Mouse (Mus musculus): ENCODE results near the gene Acvr1. TPM values are rescaled to one million over a fixed set of nuclear protein-coding genes. Genes with fewer than 3 reads are reported as not detected.
A peak's percentile ranks its signal among the peaks of the same experiment; 100 is the strongest.

The Acvr1 gene
- polyA plus RNA-seq, 1 experiment from 2014 or later, result 9.2 TPM

- Histone ChIP-seq H3K4me1 (peaks cover 30% of the 10 kb centered on the region), H3K4me3 (replicated peaks) (no peak overlapping the region), H3K4me2 (replicated peaks) (no peak overlapping the region), H3K9me3 (replicated peaks) (no peaks in the 10 kb centered on the region), H3K27me3 (no peaks in the 10 kb centered on the region), H3K27ac (replicated peaks) (no peak overlapping the region), H3K9ac (no peak overlapping the region), H3K36me3 (no peaks in the 10 kb centered on the region)
- no peak for ATAC-seq (ENCODE audit: insufficient number of reproducible peaks, low FRiP score, low TSS enrichment, low read depth)
- 92% methylated on average over 1 of the region's 1 CpGs for WGBS
Measured at GRCm38 (mm10) chr2:58590055-58590454, 23.1 kb upstream of the Acvr1 start.

- Histone ChIP-seq H3K4me2 (replicated peaks) (no peak overlapping the region), H3K36me3 (no peaks in the 10 kb centered on the region), H3K27ac (replicated peaks) (no peak overlapping the region), H3K27me3 (no peaks in the 10 kb centered on the region), H3K4me3 (replicated peaks) (no peak overlapping the region), H3K9ac (no peak overlapping the region), H3K4me1 (peaks cover 31% of the 10 kb centered on the region), H3K9me3 (replicated peaks) (no peaks in the 10 kb centered on the region)
- peak; percentile 36; the same call in 1 of the 2 replicates for ATAC-seq (ENCODE audit: insufficient number of reproducible peaks, low FRiP score, low TSS enrichment, low read depth)
- WGBS, result 47% methylated on average over 4 of the region's 4 CpGs
Measured at GRCm38 (mm10) chr2:58589637-58590036, 22.7 kb upstream of the Acvr1 start.

- peak overlapping the region; percentile 19; the same call in 1 of the 2 replicates for H3K4me2 ChIP-seq (replicated peaks)
- no peaks in the 10 kb centered on the region for H3K9me3 ChIP-seq (replicated peaks)
- H3K9ac ChIP-seq, result no peak overlapping the region
- no peak overlapping the region for H3K4me3 ChIP-seq (replicated peaks)
- H3K27ac ChIP-seq (replicated peaks), result peak overlapping the region; percentile 58
- no peaks in the 10 kb centered on the region for H3K36me3 ChIP-seq
- H3K27me3 ChIP-seq, result no peaks in the 10 kb centered on the region
- WGBS, result 31% methylated on average over 10 of the region's 10 CpGs
- ATAC-seq (ENCODE audit: insufficient number of reproducible peaks, low FRiP score, low TSS enrichment, low read depth), result 0 out of 2 replicates have a peak, but pooled peaks have one; percentile 20
- H3K4me1 ChIP-seq, result peaks cover 38% of the 10 kb centered on the region
Measured at GRCm38 (mm10) chr2:58586311-58586710, 19.4 kb upstream of the Acvr1 start.

- H3K4me2 ChIP-seq (replicated peaks), result no peak overlapping the region
- H3K4me1 ChIP-seq, result peaks cover under 1% of the 10 kb centered on the region; the same call in 1 of the 2 replicates
- 80% methylated on average over 2 of the region's 2 CpGs for WGBS
- no peak overlapping the region for H3K4me3 ChIP-seq (replicated peaks)
- ATAC-seq (ENCODE audit: insufficient number of reproducible peaks, low FRiP score, low TSS enrichment, low read depth), result no peak
- H3K9ac ChIP-seq, result no peak overlapping the region
- H3K9me3 ChIP-seq (replicated peaks), result no peaks in the 10 kb centered on the region
- no peaks in the 10 kb centered on the region for H3K27me3 ChIP-seq
- no peaks in the 10 kb centered on the region for H3K36me3 ChIP-seq
- H3K27ac ChIP-seq (replicated peaks), result no peak overlapping the region
Measured at GRCm38 (mm10) chr2:58574167-58574566, 7.2 kb upstream of the Acvr1 start.

- H3K27me3 ChIP-seq, result no peaks in the 10 kb centered on the region
- H3K4me1 ChIP-seq, result peaks cover 32% of the 10 kb centered on the region
- ATAC-seq (ENCODE audit: insufficient number of reproducible peaks, low FRiP score, low TSS enrichment, low read depth), result no peak
- no peak overlapping the region for H3K9ac ChIP-seq
- peak overlapping the region; percentile 85 for H3K4me3 ChIP-seq (replicated peaks)
- H3K4me2 ChIP-seq (replicated peaks), result peak overlapping the region; percentile 57
- H3K36me3 ChIP-seq, result no peaks in the 10 kb centered on the region
- no peak overlapping the region; the same call in 1 of the 2 replicates for H3K27ac ChIP-seq (replicated peaks)
- H3K9me3 ChIP-seq (replicated peaks), result no peaks in the 10 kb centered on the region
- WGBS, result 59% methylated on average over 4 of the region's 4 CpGs
Measured at GRCm38 (mm10) chr2:58568841-58569645, 2.1 kb upstream of the Acvr1 start.

GRCm38 (mm10) chr2:58567866-58568719 is 1.1 kb upstream of the Acvr1 start:
- no peak for ATAC-seq (ENCODE audit: insufficient number of reproducible peaks, low FRiP score, low TSS enrichment, low read depth)
- no peaks in the 10 kb centered on the region for H3K36me3 ChIP-seq
- H3K9ac ChIP-seq, result peak overlapping the region; percentile 87
- H3K27me3 ChIP-seq, result no peaks in the 10 kb centered on the region
- H3K4me1 ChIP-seq, result peaks cover 34% of the 10 kb centered on the region
- H3K27ac ChIP-seq (replicated peaks), result peak overlapping the region; percentile 98
- WGBS, result 8% methylated on average over 12 of the region's 12 CpGs
- peak overlapping the region; percentile 57 for H3K4me2 ChIP-seq (replicated peaks)
- H3K4me3 ChIP-seq (replicated peaks), result peak overlapping the region; percentile 85
- H3K9me3 ChIP-seq (replicated peaks), result no peaks in the 10 kb centered on the region

- no peaks in the 10 kb centered on the region for H3K9me3 ChIP-seq (replicated peaks)
- H3K4me1 ChIP-seq, result peaks cover 46% of the 10 kb centered on the region
- peak overlapping the region; percentile 98 for H3K27ac ChIP-seq (replicated peaks)
- H3K4me2 ChIP-seq (replicated peaks), result peak overlapping the region; percentile 57
- no peaks in the 10 kb centered on the region for H3K36me3 ChIP-seq
- peak; percentile 65 for ATAC-seq (ENCODE audit: insufficient number of reproducible peaks, low FRiP score, low TSS enrichment, low read depth)
- peak overlapping the region; percentile 85 for H3K4me3 ChIP-seq (replicated peaks)
- WGBS, result under 1% methylated on average over 59 of the region's 78 CpGs
- peak overlapping the region; percentile 87 for H3K9ac ChIP-seq
- no peaks in the 10 kb centered on the region for H3K27me3 ChIP-seq
Measured at GRCm38 (mm10) chr2:58566410-58567065, 419 bp downstream of the Acvr1 start.

- H3K4me2 ChIP-seq (replicated peaks), result peak overlapping the region; percentile 57
- peak overlapping the region; percentile 98 for H3K27ac ChIP-seq (replicated peaks)
- 0 out of 2 replicates have a peak, but pooled peaks have one; percentile 21 for ATAC-seq (ENCODE audit: insufficient number of reproducible peaks, low FRiP score, low TSS enrichment, low read depth)
- no peaks in the 10 kb centered on the region for H3K9me3 ChIP-seq (replicated peaks)
- H3K36me3 ChIP-seq, result no peaks in the 10 kb centered on the region
- H3K4me1 ChIP-seq, result peaks cover 46% of the 10 kb centered on the region
- H3K4me3 ChIP-seq (replicated peaks), result peak overlapping the region; percentile 85
- no peaks in the 10 kb centered on the region for H3K27me3 ChIP-seq
- WGBS, result 3% methylated on average over 6 of the region's 6 CpGs
- peak overlapping the region; percentile 87 for H3K9ac ChIP-seq
Measured at GRCm38 (mm10) chr2:58566049-58566409, 928 bp downstream of the Acvr1 start.

GRCm38 (mm10) chr2:58565267-58565666 is 1.7 kb downstream of the Acvr1 start:
- H3K4me3 ChIP-seq (replicated peaks), result peak overlapping the region; percentile 85
- no peaks in the 10 kb centered on the region for H3K36me3 ChIP-seq
- ATAC-seq (ENCODE audit: insufficient number of reproducible peaks, low FRiP score, low TSS enrichment, low read depth), result no peak
- no peaks in the 10 kb centered on the region for H3K9me3 ChIP-seq (replicated peaks)
- no peak overlapping the region for H3K9ac ChIP-seq
- no peaks in the 10 kb centered on the region for H3K27me3 ChIP-seq
- H3K4me1 ChIP-seq, result peaks cover 46% of the 10 kb centered on the region
- peak overlapping the region; percentile 57 for H3K4me2 ChIP-seq (replicated peaks)
- 35% methylated on average over 6 of the region's 6 CpGs for WGBS
- H3K27ac ChIP-seq (replicated peaks), result peak overlapping the region; percentile 98; the same call in 1 of the 2 replicates

- H3K4me3 ChIP-seq (replicated peaks), result no peak overlapping the region
- H3K4me2 ChIP-seq (replicated peaks), result no peak overlapping the region
- H3K4me1 ChIP-seq, result peaks cover 31% of the 10 kb centered on the region
- no peak overlapping the region for H3K9ac ChIP-seq
- 55% methylated on average over 4 of the region's 4 CpGs for WGBS
- no peak for ATAC-seq (ENCODE audit: insufficient number of reproducible peaks, low FRiP score, low TSS enrichment, low read depth)
- no peaks in the 10 kb centered on the region for H3K9me3 ChIP-seq (replicated peaks)
- H3K27ac ChIP-seq (replicated peaks), result no peak overlapping the region
- no peaks in the 10 kb centered on the region for H3K36me3 ChIP-seq
- H3K27me3 ChIP-seq, result no peaks in the 10 kb centered on the region
Measured at GRCm38 (mm10) chr2:58562137-58562536, 4.8 kb downstream of the Acvr1 start.

All from embryonic facial prominence, embryonic 15.5 days (tissue).